Mouse (Mus musculus): ENCODE measurements around the gene C3. TPM values are rescaled to one million over a fixed set of nuclear protein-coding genes. Genes with fewer than 3 reads are reported as not detected.

The C3 gene
- total and polyA plus RNA-seq, 2 experiments from 2014 or later = 0.78 to 1.8 TPM

DNA sequence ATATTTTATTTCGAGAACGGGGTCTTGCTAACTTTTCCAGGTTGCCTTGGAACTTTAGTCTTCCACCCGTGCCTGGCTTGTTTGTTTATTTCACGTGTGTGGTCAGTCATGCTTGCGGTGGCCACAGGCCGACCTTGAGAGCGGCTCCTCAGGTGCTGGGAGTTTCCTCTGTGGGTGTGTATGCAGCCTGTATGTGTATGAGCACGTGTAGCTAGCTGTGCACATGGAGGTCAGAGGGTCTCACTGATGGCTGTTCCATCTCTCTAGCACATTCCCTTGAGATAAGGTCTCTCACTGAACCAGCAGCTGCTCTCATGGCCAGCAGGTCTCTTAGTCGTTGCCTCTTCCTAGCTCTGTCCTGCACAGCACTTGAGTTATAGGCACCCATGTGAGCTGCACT, 32.4 kb upstream of the C3 start:
- Histone ChIP-seq H3K9me3 (ENCODE audit: low read length) (no peaks in the 10 kb centered on the region), H3K9ac (replicated peaks; ENCODE audit: low read length) (no peak overlapping the region), H3K4me3 (ENCODE audit: low read length) (no peak overlapping the region), H3K27ac (no peak overlapping the region), H3K4me1 (ENCODE audit: insufficient read depth, low read length) (no peaks in the 10 kb centered on the region), H3K27me3 (ENCODE audit: insufficient read depth, low read length) (no peaks in the 10 kb centered on the region), H3K4me2 (ENCODE audit: low read depth, low read length) (no peak overlapping the region), H3K36me3 (ENCODE audit: insufficient read depth, low read length) (no peaks in the 10 kb centered on the region)
- no peak for TF ChIP-seq CTCF (IDR thresholded peaks at IDR 0.05; ENCODE audit: low read depth)
- WGBS = 93% methylated on average over 9 of the region's 9 CpGs
- no peak for ATAC-seq
- DNase-seq (ENCODE audit: low spot score) = no peak

DNA sequence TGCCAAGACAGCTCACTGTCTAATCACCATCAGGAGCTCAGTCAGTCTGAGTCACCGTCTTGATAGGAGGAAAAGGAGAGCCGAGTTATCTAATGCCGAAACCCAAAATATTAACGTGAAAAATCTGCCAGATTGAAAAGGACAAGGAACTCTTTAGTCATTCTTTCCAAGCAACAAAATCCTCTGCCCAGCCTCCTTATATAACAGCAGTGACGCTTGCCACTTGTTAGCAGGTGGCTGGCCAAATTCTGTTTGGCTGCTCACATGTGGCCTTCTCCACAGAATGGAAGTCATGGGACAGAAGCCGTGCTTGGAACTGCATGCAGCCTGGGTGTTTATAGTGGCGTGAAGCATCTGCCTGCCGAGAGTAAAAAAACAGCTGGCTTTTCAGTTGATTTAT, 31.8 kb upstream of the C3 start:
- Histone ChIP-seq H3K27me3 (ENCODE audit: insufficient read depth, low read length) (no peaks in the 10 kb centered on the region), H3K4me2 (ENCODE audit: low read depth, low read length) (no peak overlapping the region), H3K9ac (replicated peaks; ENCODE audit: low read length) (no peak overlapping the region), H3K36me3 (ENCODE audit: insufficient read depth, low read length) (no peaks in the 10 kb centered on the region), H3K9me3 (ENCODE audit: low read length) (no peaks in the 10 kb centered on the region), H3K4me1 (ENCODE audit: insufficient read depth, low read length) (no peaks in the 10 kb centered on the region), H3K4me3 (ENCODE audit: low read length) (no peak overlapping the region), H3K27ac (no peak overlapping the region)
- TF ChIP-seq CTCF (IDR thresholded peaks at IDR 0.05; ENCODE audit: low read depth) = no peak
- 92% methylated on average over 8 of the region's 8 CpGs for WGBS
- DNase-seq (ENCODE audit: low spot score) (no peak), ATAC-seq (no peak)

DNA sequence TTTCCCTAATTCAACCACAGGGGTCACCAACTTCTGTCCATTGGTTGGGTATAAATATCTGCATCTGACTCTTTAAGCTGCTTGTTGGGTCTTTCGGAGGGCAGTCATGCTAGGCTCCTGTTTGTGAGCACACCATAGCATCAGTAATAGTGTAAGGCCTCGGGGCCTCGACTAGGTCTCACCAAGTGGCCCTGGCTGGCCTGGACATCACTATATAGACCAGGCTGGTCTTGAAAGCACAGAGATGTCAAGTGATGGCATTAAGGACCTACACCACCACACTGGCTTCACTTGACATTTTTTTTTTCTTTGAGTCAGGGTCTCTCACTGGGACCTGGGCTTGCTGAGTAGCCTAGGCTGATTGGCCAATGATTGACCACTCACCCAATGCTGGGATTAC, 30.3 kb upstream of the C3 start:
- H3K27ac ChIP-seq = no peak overlapping the region
- no peak for TF ChIP-seq CTCF (IDR thresholded peaks at IDR 0.05; ENCODE audit: low read depth)
- no peaks in the 10 kb centered on the region for H3K9me3 ChIP-seq (ENCODE audit: low read length)
- ATAC-seq = no peak
- no peak overlapping the region for H3K4me2 ChIP-seq (ENCODE audit: low read depth, low read length)
- no peaks in the 10 kb centered on the region for H3K4me1 ChIP-seq (ENCODE audit: insufficient read depth, low read length)
- H3K9ac ChIP-seq (replicated peaks; ENCODE audit: low read length) = no peak overlapping the region
- WGBS = 93% methylated on average over 3 of the region's 3 CpGs
- no peaks in the 10 kb centered on the region for H3K36me3 ChIP-seq (ENCODE audit: insufficient read depth, low read length)
- no peaks in the 10 kb centered on the region for H3K27me3 ChIP-seq (ENCODE audit: insufficient read depth, low read length)
- no peak for DNase-seq (ENCODE audit: low spot score)
- no peak overlapping the region for H3K4me3 ChIP-seq (ENCODE audit: low read length)

GRCm38 (mm10) chr17:57256921-57257485, 29.1 kb upstream of the C3 start:
- Histone ChIP-seq H3K4me1 (ENCODE audit: insufficient read depth, low read length) (no peaks in the 10 kb centered on the region), H3K27ac (no peak overlapping the region), H3K4me2 (ENCODE audit: low read depth, low read length) (no peak overlapping the region), H3K36me3 (ENCODE audit: insufficient read depth, low read length) (no peaks in the 10 kb centered on the region), H3K27me3 (ENCODE audit: insufficient read depth, low read length) (no peaks in the 10 kb centered on the region), H3K4me3 (ENCODE audit: low read length) (no peak overlapping the region), H3K9me3 (ENCODE audit: low read length) (no peaks in the 10 kb centered on the region), H3K9ac (replicated peaks; ENCODE audit: low read length) (no peak overlapping the region)
- no peak for DNase-seq (ENCODE audit: low spot score)
- ATAC-seq = no peak
- TF ChIP-seq CTCF (IDR thresholded peaks at IDR 0.05; ENCODE audit: low read depth) = no peak
- 97% methylated on average over 22 of the region's 22 CpGs for WGBS

DNA sequence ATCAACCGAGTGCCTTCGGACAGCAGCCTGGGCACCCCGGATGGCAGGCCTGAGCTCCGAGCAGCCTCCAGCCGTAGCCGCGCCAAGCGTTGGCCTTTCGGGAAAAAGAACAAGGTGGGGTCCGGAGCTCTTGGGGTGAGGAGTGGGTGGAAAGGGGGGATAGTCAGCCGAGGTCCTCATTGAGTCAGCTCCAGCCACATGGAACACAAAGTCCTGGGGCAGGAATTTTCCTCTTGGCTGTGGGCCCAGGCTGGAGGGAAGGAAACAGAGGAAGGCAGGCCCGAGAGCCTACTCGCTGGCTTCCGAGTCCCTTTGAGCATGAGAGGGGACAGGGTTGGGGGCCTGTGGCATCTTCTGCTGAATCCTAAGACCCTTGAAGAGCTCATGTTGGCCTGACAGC, 27.4 kb upstream of the C3 start:
- no peak for TF ChIP-seq CTCF (IDR thresholded peaks at IDR 0.05; ENCODE audit: low read depth)
- 0 out of 2 replicates have a peak, but pooled peaks cover 2% of the 10 kb centered on the region for H3K4me1 ChIP-seq (ENCODE audit: insufficient read depth, low read length)
- H3K27me3 ChIP-seq (ENCODE audit: insufficient read depth, low read length) = no peaks in the 10 kb centered on the region
- WGBS = 85% methylated on average over 14 of the region's 14 CpGs
- DNase-seq (ENCODE audit: low spot score) = no peak
- H3K36me3 ChIP-seq (ENCODE audit: insufficient read depth, low read length) = no peaks in the 10 kb centered on the region
- ATAC-seq = no peak
- no peak overlapping the region for H3K4me2 ChIP-seq (ENCODE audit: low read depth, low read length)
- H3K9ac ChIP-seq (replicated peaks; ENCODE audit: low read length) = no peak overlapping the region
- no peak overlapping the region for H3K4me3 ChIP-seq (ENCODE audit: low read length)
- H3K9me3 ChIP-seq (ENCODE audit: low read length) = no peaks in the 10 kb centered on the region
- no peak overlapping the region for H3K27ac ChIP-seq

DNA sequence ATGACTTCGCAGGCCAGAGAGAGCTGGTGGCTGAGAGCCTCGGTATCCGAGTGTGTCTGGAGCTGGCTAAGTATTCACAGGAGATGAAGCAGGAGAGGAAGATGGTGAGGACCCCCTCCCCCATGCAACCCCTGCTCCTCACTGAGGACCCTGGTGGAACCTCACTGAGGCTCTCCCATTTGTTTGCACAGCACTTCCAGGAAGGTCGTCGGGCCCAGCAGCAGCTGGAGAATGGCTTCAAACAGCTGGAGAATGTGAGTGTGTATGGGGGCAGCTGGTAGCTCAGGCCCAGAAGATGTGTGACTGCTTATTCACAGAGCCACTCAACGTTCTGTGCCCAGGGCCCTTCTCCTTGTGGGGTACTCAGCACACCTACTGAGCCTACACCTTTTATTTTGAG, 25.4 kb upstream of the C3 start:
- H3K9me3 ChIP-seq (ENCODE audit: low read length) = no peaks in the 10 kb centered on the region
- H3K4me1 ChIP-seq (ENCODE audit: insufficient read depth, low read length) = peaks cover 16% of the 10 kb centered on the region
- 80% methylated on average over 6 of the region's 6 CpGs for WGBS

GRCm38 (mm10) chr17:57251431-57251830, 23.5 kb upstream of the C3 start:
- H3K36me3 ChIP-seq (ENCODE audit: insufficient read depth, low read length) = no peaks in the 10 kb centered on the region
- H3K4me1 ChIP-seq (ENCODE audit: insufficient read depth, low read length) = peaks cover 16% of the 10 kb centered on the region
- no peak overlapping the region for H3K4me3 ChIP-seq (ENCODE audit: low read length)
- no peaks in the 10 kb centered on the region for H3K27me3 ChIP-seq (ENCODE audit: insufficient read depth, low read length)
- H3K9me3 ChIP-seq (ENCODE audit: low read length) = no peaks in the 10 kb centered on the region
- no peak for DNase-seq (ENCODE audit: low spot score)
- no peak for ATAC-seq
- TF ChIP-seq CTCF (IDR thresholded peaks at IDR 0.05; ENCODE audit: low read depth) = no peak
- no peak overlapping the region for H3K4me2 ChIP-seq (ENCODE audit: low read depth, low read length)
- H3K27ac ChIP-seq = no peak overlapping the region
- WGBS = 96% methylated on average over 3 of the region's 3 CpGs
- no peak overlapping the region for H3K9ac ChIP-seq (replicated peaks; ENCODE audit: low read length)

More for the DNA sequence above, 25.4 kb upstream of the C3 start:
- no peak for TF ChIP-seq CTCF (IDR thresholded peaks at IDR 0.05; ENCODE audit: low read depth)
- no peaks in the 10 kb centered on the region for H3K27me3 ChIP-seq (ENCODE audit: insufficient read depth, low read length)
- no peaks in the 10 kb centered on the region for H3K36me3 ChIP-seq (ENCODE audit: insufficient read depth, low read length)
- ATAC-seq = no peak
- no peak overlapping the region for H3K4me3 ChIP-seq (ENCODE audit: low read length)
- H3K9ac ChIP-seq (replicated peaks; ENCODE audit: low read length) = no peak overlapping the region
- H3K27ac ChIP-seq = no peak overlapping the region
- H3K4me2 ChIP-seq (ENCODE audit: low read depth, low read length) = no peak overlapping the region
- no peak for DNase-seq (ENCODE audit: low spot score)

Measured in hindbrain, postnatal 0 days (tissue).